Mouse (Mus musculus): ENCODE data around the gene Isoc2b.

DNA sequence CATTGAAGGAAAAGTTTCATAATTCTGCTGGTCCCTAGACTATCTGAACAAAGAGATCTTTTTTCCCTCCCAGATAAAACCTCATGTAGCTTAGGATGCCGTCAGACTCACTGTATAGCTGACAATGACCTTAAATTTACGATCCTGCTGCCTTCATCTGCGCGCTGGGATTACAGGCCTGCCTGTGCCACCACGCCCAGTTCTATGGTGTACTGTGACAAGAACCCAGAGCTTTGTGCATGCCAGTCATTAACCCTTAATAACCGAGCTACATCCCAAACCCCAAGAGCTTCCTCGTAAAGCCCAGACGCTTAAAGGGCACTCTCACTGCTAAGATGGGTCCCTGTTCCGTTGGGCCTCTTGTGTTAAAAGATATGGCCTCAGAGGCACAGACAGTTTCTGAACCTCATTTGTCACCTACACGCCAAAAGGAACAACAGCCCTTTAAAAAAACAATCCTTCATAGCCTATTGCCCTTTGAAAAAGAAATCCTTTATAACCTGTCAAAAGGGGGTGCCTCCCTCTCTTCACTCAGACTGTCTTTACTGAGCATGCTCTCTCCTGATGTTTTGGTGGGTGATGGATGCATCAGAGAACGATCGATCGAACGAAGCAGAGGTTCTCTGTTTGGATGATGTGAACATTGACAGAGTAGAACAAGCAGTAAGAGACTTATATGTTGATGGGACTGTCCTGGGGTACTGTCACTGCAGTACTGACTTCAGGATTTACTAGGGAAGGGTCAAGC, 45.8 kb upstream of the Isoc2b start:
- TF ChIP-seq ETS1 (conservative IDR thresholded peaks at IDR 0.05; ENCODE audit: low read depth, low read length) (no peak), RCOR1 (conservative IDR thresholded peaks at IDR 0.05; ENCODE audit: low read depth, low read length) (no peak), MAFK (IDR thresholded peaks at IDR 0.05; ENCODE audit: insufficient replicate concordance, low read length) (no peak), CTCF (conservative IDR thresholded peaks at IDR 0.05 in 1 of 2, IDR thresholded peaks at IDR 0.05 in 1 of 2; ENCODE audit: low read depth in 2 of 2, low read length in 2 of 2) (no peak), NELFE (IDR thresholded peaks at IDR 0.05; ENCODE audit: low read depth, low read length) (no peak), E2F4 (IDR thresholded peaks at IDR 0.05; ENCODE audit: insufficient replicate concordance, low read depth, low read length) (no peak)

Measured in CH12.LX (cell line).